Mouse (Mus musculus): ENCODE data around the gene Akr1c12.

DNA sequence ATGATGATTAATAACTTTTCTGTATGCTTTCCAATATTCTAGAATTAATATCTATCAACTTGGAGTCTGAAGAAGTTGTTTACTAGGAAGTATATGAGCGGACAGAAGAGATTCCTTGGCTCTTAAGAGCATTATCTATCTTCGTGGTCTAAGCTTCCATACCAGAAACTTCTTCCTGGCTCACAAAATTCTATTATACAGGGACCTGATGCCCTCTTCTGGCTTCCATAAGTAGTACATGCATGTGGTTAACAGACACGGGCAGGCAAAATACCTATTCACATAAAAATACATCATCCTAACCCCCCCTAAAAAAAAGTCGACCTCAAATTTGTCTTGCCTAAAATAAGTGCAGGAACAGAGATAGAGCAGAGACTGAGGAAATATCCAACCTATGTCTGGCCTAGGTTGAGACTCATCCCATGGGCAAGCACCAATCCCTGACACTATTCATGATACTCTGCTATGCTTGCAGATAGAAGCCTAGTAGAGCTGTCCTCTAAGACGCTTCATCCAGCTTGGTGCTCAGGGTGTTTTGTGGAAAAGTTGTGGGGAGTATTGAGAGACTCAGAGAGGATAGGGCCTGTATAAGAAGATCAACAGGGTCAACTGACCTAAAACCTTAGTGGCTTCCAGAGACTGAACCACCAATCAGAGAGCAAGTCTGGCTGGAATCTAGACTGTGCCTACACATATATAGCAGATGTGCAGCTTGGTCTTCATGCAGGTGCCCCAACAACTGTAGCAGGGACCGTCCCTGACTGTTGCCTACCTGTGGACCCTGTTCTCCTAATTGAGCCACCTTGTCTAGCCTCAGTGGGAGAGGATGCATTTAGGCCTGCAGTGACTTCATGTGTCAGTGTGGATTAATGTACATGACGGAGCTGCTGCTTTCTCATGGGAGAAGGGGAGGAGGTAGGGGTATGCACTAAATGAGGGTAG is 2.5 kb upstream of the Akr1c12 start:
- TF ChIP-seq CEBPB (IDR thresholded peaks at IDR 0.05; ENCODE audit: low read depth): no peak
- no peak for TF ChIP-seq MYOD1 (IDR thresholded peaks at IDR 0.05; ENCODE audit: control insufficient read depth, insufficient read length, low read depth)
- no peak for TF ChIP-seq CTCF (IDR thresholded peaks at IDR 0.05; ENCODE audit: control insufficient read depth, insufficient read depth, insufficient read length)
- TF ChIP-seq MAX (IDR thresholded peaks at IDR 0.05): no peak
- TF ChIP-seq FOSL1 (IDR thresholded peaks at IDR 0.05; ENCODE audit: insufficient read depth, low read length, poor library complexity, severe bottlenecking): no peak
- TF ChIP-seq MYOG (IDR thresholded peaks at IDR 0.05; ENCODE audit: control insufficient read depth, extremely low read depth, insufficient read length): no peak

All from C2C12 (cell line).